Mouse (Mus musculus) liver, adult (tissue): ENCODE data around the gene Rxrg.
A peak's percentile ranks its signal among the peaks of the same experiment; 100 is the strongest.

Experiments
- GATA4 ChIP-seq: IDR thresholded peaks from 2 replicates; pipeline ENCODE4 v1.6.1; 2014; ENCODE audit warnings: mild to moderate bottlenecking, low read length; ENCODE audit not compliant: insufficient replicate concordance

The Rxrg gene

GRCm38 (mm10) chr1:167625098-167625497, 26.9 kb downstream of the Rxrg start:
- TF ChIP-seq GATA4: no peak

GRCm38 (mm10) chr1:167631765-167632164, 33.6 kb downstream of the Rxrg start:
- TF ChIP-seq GATA4: no peak

- TF ChIP-seq GATA4: no peak
Observed at GRCm38 (mm10) chr1:167635702-167636101, 37.5 kb downstream of the Rxrg start.

- TF ChIP-seq GATA4: no peak
Observed at GRCm38 (mm10) chr1:167636948-167637347, 38.8 kb downstream of the Rxrg start.

- TF ChIP-seq GATA4: no peak
Observed at GRCm38 (mm10) chr1:167638053-167638452, 39.9 kb downstream of the Rxrg start.

- TF ChIP-seq GATA4: no peak
Observed at GRCm38 (mm10) chr1:167638901-167639300, 40.7 kb downstream of the Rxrg start.

GRCm38 (mm10) chr1:167644866-167645537, 46.8 kb downstream of the Rxrg start:
- no peak for TF ChIP-seq GATA4

- no peak for TF ChIP-seq GATA4
Observed at GRCm38 (mm10) chr1:167648670-167649069, 50.5 kb downstream of the Rxrg start.

- peak; percentile 86; the same call in 1 of the 2 replicates for TF ChIP-seq GATA4
Observed at GRCm38 (mm10) chr1:167649122-167649633, 51.0 kb downstream of the Rxrg start.

- no peak for TF ChIP-seq GATA4
Observed at GRCm38 (mm10) chr1:167652336-167652735, 54.2 kb downstream of the Rxrg start.

GRCm38 (mm10) chr1:167659065-167659464, 60.9 kb downstream of the Rxrg start:
- no peak for TF ChIP-seq GATA4

- no peak for TF ChIP-seq GATA4
Observed at GRCm38 (mm10) chr1:167660521-167661101, 62.4 kb downstream of the Rxrg start.

GRCm38 (mm10) chr1:167661123-167661522, 62.9 kb downstream of the Rxrg start:
- no peak for TF ChIP-seq GATA4

- TF ChIP-seq GATA4: no peak
Observed at GRCm38 (mm10) chr1:167663136-167663535, 65.0 kb downstream of the Rxrg start.

- TF ChIP-seq GATA4: no peak
Observed at GRCm38 (mm10) chr1:167669796-167670195, 71.6 kb downstream of the Rxrg start.

- TF ChIP-seq GATA4: no peak
Observed at GRCm38 (mm10) chr1:167672433-167672987, 74.3 kb downstream of the Rxrg start.
